Mouse (Mus musculus) midbrain, embryonic 11.5 days (tissue): Measurements from ENCODE around the gene Wfdc18. TPM values are rescaled to one million over a fixed set of nuclear protein-coding genes. Genes with fewer than 3 reads are reported as not detected.

Experiments used
- ATAC-seq: fragments of 200-750 bp; cut with Nextera tagmentation; 2 replicates; pipeline ENCODE4 v1.8.0; 2017; ENCODE audit warnings: moderate TSS enrichment, moderate library complexity; ENCODE audit not compliant: low FRiP score
- DNase-seq: peaks from one replicate; pipeline ENCODE4 v3.0.0; 2015; ENCODE audit warnings: low spot score; ENCODE audit errors: missing footprints
- H3K27ac ChIP-seq: fragments of 300-500 bp; sonication (generic); 2 replicates; pipeline ENCODE4 v1.5.1; 2014; ENCODE audit warnings: low read depth, low read length
- H3K27me3 ChIP-seq: fragments of 300-500 bp; sonication (generic); 2 replicates; pipeline ENCODE4 v1.6.1; 2014; ENCODE audit warnings: mild to moderate bottlenecking, low read length, moderate library complexity, mixed read lengths; ENCODE audit not compliant: control insufficient read depth, insufficient read depth
- H3K36me3 ChIP-seq: fragments of 300-500 bp; sonication (generic); 2 replicates; pipeline ENCODE4 v1.6.1; 2014; ENCODE audit warnings: mild to moderate bottlenecking, low read length, moderate library complexity, mixed read lengths; ENCODE audit not compliant: control insufficient read depth, insufficient read depth
- H3K4me1 ChIP-seq: fragments of 300-500 bp; sonication (generic); 2 replicates; pipeline ENCODE4 v1.6.1; 2014; ENCODE audit warnings: low read length; ENCODE audit not compliant: control insufficient read depth, insufficient read depth
- H3K4me2 ChIP-seq: fragments of 300-500 bp; sonication (generic); 2 replicates; pipeline ENCODE4 v1.6.1; 2014; ENCODE audit warnings: mild to moderate bottlenecking, moderate library complexity
- H3K4me3 ChIP-seq: fragments of 300-500 bp; sonication (generic); 2 replicates; pipeline ENCODE4 v1.5.1; 2014; ENCODE audit warnings: low read depth, low read length
- H3K9ac ChIP-seq: fragments of 300-500 bp; sonication (generic); 2 replicates; pipeline ENCODE4 v1.6.1; 2014; ENCODE audit warnings: low read length
- H3K9me3 ChIP-seq: fragments of 300-500 bp; sonication (generic); 2 replicates; pipeline ENCODE4 v1.6.1; 2016; ENCODE audit warnings: low read length; ENCODE audit not compliant: control insufficient read depth
- WGBS: fragments of 180-500 bp; shearing (Covaris S2); extraction: QIAGEN DNeasy Blood & Tissue Kit; methylation state at CpG from one replicate; pipeline ENCODE4 v1.1.7; 2014; 5-methylcytosine and 5-hydroxymethylcytosine counted together
- polyA plus RNA-seq: library from polyadenylated mRNA; unstranded; fragments of >200 nt; fragmentation: Nextera tagmentation; extraction: Ambion mirVana; gene quantifications from 2 replicates; pipeline ENCODE4 v1.2.1, GENCODE M21; 2014

Gene Wfdc18
- not detected in 2 replicates for polyA plus RNA-seq

DNA sequence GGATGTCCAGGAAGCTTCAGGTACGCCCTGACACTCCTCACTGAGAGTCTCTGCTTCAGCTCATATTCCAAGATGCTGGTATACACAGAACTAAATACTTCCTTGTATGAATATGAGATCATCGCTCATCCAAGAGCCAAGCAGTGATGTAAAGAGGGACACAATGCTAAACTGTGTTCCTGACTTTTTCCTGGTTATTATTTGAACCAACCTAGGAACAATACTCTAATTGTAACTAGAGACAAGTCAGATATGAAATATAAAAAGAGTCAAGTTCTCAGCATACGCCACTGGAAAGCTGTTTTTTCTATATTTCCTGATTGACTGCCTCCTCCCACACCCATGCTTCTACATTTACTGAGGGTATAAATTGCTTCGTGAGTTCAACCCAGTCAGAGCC is at the start of gene Wfdc18:
Wfdc18 (plus strand) TSS at position 301 of the 400 bp plus-strand sequence.
- no peaks in the 10 kb centered on the region for H3K9me3 ChIP-seq
- WGBS, result 74% methylated on average over 4 of the region's 4 CpGs
- no peak for ATAC-seq
- H3K4me1 ChIP-seq, result no peaks in the 10 kb centered on the region
- no peak for DNase-seq
- no peak within 1 kb of the TSS for H3K4me3 ChIP-seq
- no peak within 1 kb of the TSS for H3K4me2 ChIP-seq
- no peaks in the 10 kb centered on the region for H3K36me3 ChIP-seq
- H3K27me3 ChIP-seq, result no peaks in the 10 kb centered on the region
- no peak within 1 kb of the TSS for H3K9ac ChIP-seq
- H3K27ac ChIP-seq, result no peak within 1 kb of the TSS

- no peak within 1 kb of the TSS for H3K4me2 ChIP-seq
- WGBS, result 81% methylated on average over 6 of the region's 6 CpGs
- no peak for DNase-seq
- H3K4me3 ChIP-seq, result no peak within 1 kb of the TSS
- no peak within 1 kb of the TSS for H3K9ac ChIP-seq
- no peaks in the 10 kb centered on the region for H3K27me3 ChIP-seq
- no peaks in the 10 kb centered on the region for H3K4me1 ChIP-seq
- no peaks in the 10 kb centered on the region for H3K9me3 ChIP-seq
- H3K27ac ChIP-seq, result no peak within 1 kb of the TSS
- ATAC-seq, result no peak
- H3K36me3 ChIP-seq, result no peaks in the 10 kb centered on the region
Measured at GRCm38 (mm10) chr11:83662204-83662603, 46.6 kb upstream of the Wfdc18 start, which contains the start of gene Ccl4. Gene Ccl4 (plus strand): TSS chr11:83662584.

- Histone ChIP-seq H3K4me2 (no peak overlapping the region), H3K4me1 (no peaks in the 10 kb centered on the region), H3K27me3 (no peaks in the 10 kb centered on the region), H3K9ac (no peak overlapping the region), H3K4me3 (no peak overlapping the region), H3K36me3 (no peaks in the 10 kb centered on the region), H3K9me3 (no peaks in the 10 kb centered on the region), H3K27ac (no peak overlapping the region)
- DNase-seq (no peak), ATAC-seq (no peak)
- WGBS, result 93% methylated on average over 5 of the region's 5 CpGs
Measured at GRCm38 (mm10) chr11:83663532-83663931, 45.3 kb upstream of the Wfdc18 start.

GRCm38 (mm10) chr11:83671743-83672142 is 37.1 kb upstream of the Wfdc18 start:
- Histone ChIP-seq H3K4me2 (no peak overlapping the region), H3K4me3 (no peak overlapping the region), H3K9me3 (no peaks in the 10 kb centered on the region), H3K4me1 (no peaks in the 10 kb centered on the region), H3K36me3 (no peaks in the 10 kb centered on the region), H3K27ac (no peak overlapping the region), H3K27me3 (no peaks in the 10 kb centered on the region), H3K9ac (no peak overlapping the region)
- DNase-seq (no peak), ATAC-seq (no peak)

GRCm38 (mm10) chr11:83675665-83676064 is 33.1 kb upstream of the Wfdc18 start:
- Histone ChIP-seq H3K9me3 (no peaks in the 10 kb centered on the region), H3K9ac (no peak overlapping the region), H3K4me2 (no peak overlapping the region), H3K27ac (no peak overlapping the region), H3K27me3 (no peaks in the 10 kb centered on the region), H3K4me3 (no peak overlapping the region), H3K36me3 (no peaks in the 10 kb centered on the region), H3K4me1 (no peaks in the 10 kb centered on the region)
- DNase-seq (no peak), ATAC-seq (no peak)
- 100% methylated on average over 1 of the region's 1 CpGs for WGBS

- ATAC-seq (no peak), DNase-seq (no peak)
- Histone ChIP-seq H3K36me3 (no peaks in the 10 kb centered on the region), H3K4me3 (no peak overlapping the region), H3K4me1 (no peaks in the 10 kb centered on the region), H3K9ac (no peak overlapping the region), H3K27ac (no peak overlapping the region), H3K27me3 (no peaks in the 10 kb centered on the region), H3K4me2 (no peak overlapping the region), H3K9me3 (no peaks in the 10 kb centered on the region)
- 80% methylated on average over 1 of the region's 1 CpGs for WGBS
Measured at GRCm38 (mm10) chr11:83689918-83690317, 18.9 kb upstream of the Wfdc18 start.

- no peaks in the 10 kb centered on the region for H3K36me3 ChIP-seq
- no peak overlapping the region for H3K4me3 ChIP-seq
- ATAC-seq, result no peak
- H3K9me3 ChIP-seq, result no peaks in the 10 kb centered on the region
- H3K9ac ChIP-seq, result no peak overlapping the region
- no peaks in the 10 kb centered on the region for H3K27me3 ChIP-seq
- no peaks in the 10 kb centered on the region for H3K4me1 ChIP-seq
- DNase-seq, result no peak
- no peak overlapping the region for H3K4me2 ChIP-seq
- no peak overlapping the region for H3K27ac ChIP-seq
- WGBS, result 72% methylated on average over 1 of the region's 1 CpGs
Measured at GRCm38 (mm10) chr11:83692008-83692407, 16.8 kb upstream of the Wfdc18 start.

DNA sequence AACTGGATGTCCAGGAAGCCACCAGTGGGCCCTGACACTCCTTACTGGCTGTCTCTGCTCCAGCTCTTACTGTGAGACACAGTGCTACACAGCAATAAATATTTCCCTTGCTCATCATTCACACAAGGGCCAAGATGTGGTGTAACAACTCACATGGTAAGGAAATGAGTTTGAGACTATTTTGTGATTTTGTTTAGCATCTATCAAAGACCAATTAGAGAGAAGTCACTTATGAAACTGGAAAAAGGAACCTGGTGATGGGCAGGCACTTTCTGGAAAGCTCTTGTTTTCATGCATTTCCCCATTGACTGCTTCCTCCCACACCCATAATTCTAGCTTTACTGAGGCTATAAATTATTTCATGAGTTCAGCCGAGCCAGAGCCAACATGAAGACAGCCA is 5.1 kb upstream of the Wfdc18 start, which contains the start of gene Wfdc17:
Wfdc17 (plus strand) TSS at position 287 of the 400 bp plus-strand sequence.
- Histone ChIP-seq H3K4me1 (no peaks in the 10 kb centered on the region), H3K9me3 (no peaks in the 10 kb centered on the region), H3K27ac (no peak within 1 kb of the TSS), H3K9ac (no peak within 1 kb of the TSS), H3K36me3 (no peaks in the 10 kb centered on the region), H3K27me3 (no peaks in the 10 kb centered on the region), H3K4me2 (no peak within 1 kb of the TSS), H3K4me3 (no peak within 1 kb of the TSS)
- DNase-seq (no peak), ATAC-seq (no peak)
- 64% methylated on average over 1 of the region's 1 CpGs for WGBS

- H3K4me2 ChIP-seq, result no peak overlapping the region
- H3K4me3 ChIP-seq, result no peak overlapping the region
- no peak for DNase-seq
- ATAC-seq, result no peak
- no peaks in the 10 kb centered on the region for H3K4me1 ChIP-seq
- no peaks in the 10 kb centered on the region for H3K9me3 ChIP-seq
- WGBS, result 89% methylated on average over 5 of the region's 5 CpGs
- H3K27me3 ChIP-seq, result no peaks in the 10 kb centered on the region
- no peaks in the 10 kb centered on the region for H3K36me3 ChIP-seq
- no peak overlapping the region for H3K27ac ChIP-seq
- no peak overlapping the region for H3K9ac ChIP-seq
Measured at GRCm38 (mm10) chr11:83709683-83710082, 868 bp downstream of the Wfdc18 start.

DNA sequence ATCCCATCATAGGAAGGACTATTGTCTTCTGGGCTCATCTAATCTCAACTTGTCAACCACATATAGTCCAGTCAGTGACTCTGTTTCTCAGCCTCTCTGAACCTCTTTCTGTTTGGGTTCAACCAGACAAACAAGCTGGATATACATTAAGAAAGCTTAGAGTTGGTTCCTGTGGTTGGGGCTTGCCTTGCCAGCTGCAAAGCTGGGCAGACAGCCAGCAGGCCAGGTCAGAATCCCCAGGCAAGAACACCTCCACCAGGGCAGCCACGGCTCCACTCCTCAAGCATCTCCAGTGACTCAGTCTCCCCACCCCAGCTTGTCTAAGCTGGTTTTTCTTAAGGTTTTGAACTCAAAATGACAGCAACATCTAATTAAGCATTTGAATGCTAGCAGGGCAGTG is 3.9 kb downstream of the Wfdc18 start:
- ATAC-seq, result no peak
- Histone ChIP-seq H3K9me3 (no peaks in the 10 kb centered on the region), H3K36me3 (no peaks in the 10 kb centered on the region), H3K4me3 (no peak overlapping the region), H3K9ac (no peak overlapping the region), H3K4me2 (no peak overlapping the region), H3K27me3 (no peaks in the 10 kb centered on the region), H3K27ac (no peak overlapping the region), H3K4me1 (no peaks in the 10 kb centered on the region)
- DNase-seq, result no peak
- 79% methylated on average over 1 of the region's 1 CpGs for WGBS
